Mouse (Mus musculus): ENCODE data around the gene Rnf114.

DNA sequence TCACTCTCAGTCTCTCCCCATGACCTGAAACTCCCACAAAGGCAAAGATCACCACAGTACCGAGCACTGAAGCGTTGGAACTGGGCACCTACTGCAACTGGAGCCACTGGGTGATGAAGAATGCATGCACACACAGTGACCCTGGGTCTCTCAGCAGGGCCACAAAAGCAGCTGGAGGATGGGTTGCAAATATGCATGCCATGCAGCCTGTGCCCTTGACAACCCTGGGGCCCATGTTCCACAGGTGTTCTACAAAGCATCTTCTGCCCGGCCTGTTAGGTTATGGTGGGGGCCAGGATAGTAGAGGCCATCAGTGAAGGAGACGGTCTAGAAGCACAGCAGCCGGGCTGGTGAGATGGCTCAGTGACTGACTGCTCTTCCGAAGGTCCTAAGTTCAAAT is 4.9 kb upstream of the Rnf114 start:
- no peak for TF ChIP-seq CTCF (IDR thresholded peaks at IDR 0.05; ENCODE audit: low read depth)
- no peak for TF ChIP-seq EP300 (IDR thresholded peaks at IDR 0.05; ENCODE audit: low read depth)
